In the genomic region with DNA sequence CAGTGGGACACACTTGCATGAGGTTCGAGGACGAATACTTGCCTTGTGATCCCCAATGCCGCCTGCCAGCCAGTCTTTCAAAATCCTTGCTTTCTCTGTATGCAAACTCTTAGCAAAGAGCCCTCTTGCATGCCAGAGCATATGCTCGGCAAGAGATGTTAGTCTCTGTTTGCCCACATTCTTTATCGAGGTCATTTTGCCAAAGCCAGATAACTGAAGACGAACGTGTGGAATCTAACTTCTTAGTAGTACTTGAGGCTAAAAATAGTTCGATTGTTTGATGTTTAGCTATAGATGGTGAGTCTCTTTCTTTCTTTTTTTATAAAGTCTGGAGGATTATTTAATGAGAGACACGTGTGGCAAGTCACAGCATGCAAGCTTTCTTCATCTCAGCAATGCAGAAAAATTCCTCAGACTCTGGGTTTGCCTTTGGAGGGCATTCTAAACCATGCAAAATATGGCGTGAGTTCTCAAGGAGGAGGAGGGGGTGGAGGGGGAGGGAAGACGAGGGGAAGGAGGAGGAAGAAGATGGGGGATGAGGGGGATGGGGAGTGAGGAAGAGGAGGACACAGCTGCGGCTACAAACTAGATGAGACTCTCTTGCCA, we compare ENCODE assay signal across 20 mouse cellular contexts.
DNase-seq lines count a peak whose midpoint lies in the region; ATAC-seq and TF ChIP-seq lines count a peak whose summit lies in the region.
"Had no signal": no experiment of that assay in that cellular context is flagged by ENCODE, and none has a peak within 500 bp of the region (broad histone marks: within the 10 kb centered on the region; RNA-seq: fewer than 3 reads in every experiment).

No protein-coding gene starts in this region.

- TF ChIP-seq POLR2A in thymus, adult 2 months (IDR thresholded peaks at IDR 0.05; ENCODE audit: control insufficient read depth, extremely low read depth, insufficient read depth, low read length, poor library complexity), result no peak
- TF ChIP-seq POLR2A in embryonic fibroblast, embryonic 13.5 days (IDR thresholded peaks at IDR 0.05; ENCODE audit: low read depth, low read length), result no peak

- no peak for TF ChIP-seq CTCF in thymus, adult 2 months (IDR thresholded peaks at IDR 0.05; ENCODE audit: borderline replicate concordance, control insufficient read depth, extremely low read depth, insufficient read depth, low read length, poor library complexity)
- no peak for TF ChIP-seq CTCF in embryonic fibroblast, embryonic 13.5 days (IDR thresholded peaks at IDR 0.05; ENCODE audit: borderline replicate concordance, insufficient read depth, low read length)
- no peak for TF ChIP-seq CTCF in lung, embryonic 14.5 days (IDR thresholded peaks at IDR 0.05; ENCODE audit: low read depth)

- ATAC-seq in lung, embryonic 14.5 days (ENCODE audit: insufficient read depth), result peak; percentile 48
- no peak for ATAC-seq in hindbrain, embryonic 16.5 days
- ATAC-seq: hindbrain, postnatal 0 days; intestine, postnatal 0 days; midbrain, embryonic 16.5 days had no signal

- peaks cover 68% of the 10 kb centered on the region for H3K4me1 ChIP-seq in thymus, adult 2 months (replicated peaks; ENCODE audit: control insufficient read depth, insufficient read depth, low read length)
- peaks cover 9% of the 10 kb centered on the region; the same call in 1 of the 2 replicates for H3K4me1 ChIP-seq in embryonic fibroblast, embryonic 13.5 days (ENCODE audit: control insufficient read depth, insufficient read depth, low read length)
- peaks cover 11% of the 10 kb centered on the region for H3K4me1 ChIP-seq in lung, embryonic 14.5 days (ENCODE audit: insufficient read depth)
- no peaks in the 10 kb centered on the region for H3K4me1 ChIP-seq in hindbrain, embryonic 16.5 days (ENCODE audit: control insufficient read depth, insufficient read depth, low read depth, low read length)

- no peaks in the 10 kb centered on the region for H3K9me3 ChIP-seq in lung, embryonic 14.5 days (ENCODE audit: low read depth, low read length)
- no peaks in the 10 kb centered on the region for H3K9me3 ChIP-seq in hindbrain, embryonic 16.5 days (ENCODE audit: control insufficient read depth, low read length)
- H3K9me3 ChIP-seq: limb, embryonic 15.5 days; liver, embryonic 15.5 days; megakaryocyte, embryonic 14.5 days had no signal

- WGBS in thymus, adult 2 months, result 58% methylated on average over 12 of the region's 12 CpGs
- WGBS in lung, embryonic 14.5 days, result 39% methylated on average over 12 of the region's 12 CpGs
- 73% methylated on average over 12 of the region's 12 CpGs for WGBS in hindbrain, embryonic 16.5 days

- no peaks in the 10 kb centered on the region for H3K27me3 ChIP-seq in thymus, adult 2 months (ENCODE audit: control insufficient read depth, insufficient read depth, low read length)
- no peaks in the 10 kb centered on the region for H3K27me3 ChIP-seq in lung, embryonic 14.5 days (ENCODE audit: insufficient read depth, low read length)
- H3K27me3 ChIP-seq in hindbrain, embryonic 16.5 days (replicated peaks; ENCODE audit: control insufficient read depth, insufficient read depth, low read length), result no peaks in the 10 kb centered on the region
- H3K27me3 ChIP-seq: liver, embryonic 15.5 days; megakaryocyte, embryonic 14.5 days had no signal

- no peak overlapping the region for H3K4me3 ChIP-seq in thymus, adult 2 months (ENCODE audit: control insufficient read depth, insufficient read depth, low read length)
- H3K4me3 ChIP-seq in embryonic fibroblast, embryonic 13.5 days (ENCODE audit: insufficient read depth, low read length), result no peak overlapping the region
- no peak overlapping the region for H3K4me3 ChIP-seq in lung, embryonic 14.5 days (ENCODE audit: low read depth, low read length)
- no peak overlapping the region for H3K4me3 ChIP-seq in hindbrain, embryonic 16.5 days (ENCODE audit: low read length)
- H3K4me3 ChIP-seq: limb, embryonic 15.5 days; liver, embryonic 15.5 days; megakaryocyte, embryonic 14.5 days had no signal

- H3K27ac ChIP-seq in thymus, adult 2 months (ENCODE audit: control insufficient read depth, insufficient read depth, low read length), result peak overlapping the region; percentile 67
- peak overlapping the region; percentile 63 for H3K27ac ChIP-seq in embryonic fibroblast, embryonic 13.5 days (ENCODE audit: insufficient read depth, low read length)
- H3K27ac ChIP-seq in lung, embryonic 14.5 days (ENCODE audit: low read depth), result peak overlapping the region; percentile 74
- no peak overlapping the region for H3K27ac ChIP-seq in hindbrain, embryonic 16.5 days (ENCODE audit: low read depth, low read length)
- H3K27ac ChIP-seq: hindbrain, postnatal 0 days; limb, embryonic 15.5 days; liver, embryonic 15.5 days had no signal

- DNase-seq in thymus, adult 2 months, result no peak
- DNase-seq in thymus, postnatal 0 days (ENCODE audit: low spot score), result no peak
- peak; percentile 59 for DNase-seq in lung, embryonic 14.5 days
- peak; percentile 17 to 44 for DNase-seq in lung, postnatal 4 days
- no peak for DNase-seq in frontal cortex, postnatal 36 days (ENCODE audit: low spot score in 2 of 2)
- DNase-seq in embryo, embryonic 9.5 days (ENCODE audit: extremely low spot score), result no peak
- DNase-seq: adrenal gland, postnatal 10 days; cerebellum, postnatal 14 days; embryo, embryonic 11 days; gastrocnemius, postnatal 10 days; heart, adult 18-20 months; heart, postnatal 4 days had no signal

- no peak overlapping the region for H3K4me2 ChIP-seq in lung, embryonic 14.5 days
- no peak overlapping the region for H3K4me2 ChIP-seq in hindbrain, embryonic 16.5 days (ENCODE audit: low read length)
- H3K4me2 ChIP-seq: limb, embryonic 15.5 days; liver, embryonic 15.5 days had no signal

- H3K9ac ChIP-seq in lung, embryonic 14.5 days, result no peak overlapping the region
- no peak overlapping the region for H3K9ac ChIP-seq in hindbrain, embryonic 16.5 days (ENCODE audit: low read depth, low read length)
- H3K9ac ChIP-seq: limb, embryonic 15.5 days; liver, embryonic 15.5 days had no signal

- H3K36me3 ChIP-seq in thymus, adult 2 months (ENCODE audit: control insufficient read depth, insufficient read depth, low read length), result no peaks in the 10 kb centered on the region
- no peaks in the 10 kb centered on the region for H3K36me3 ChIP-seq in lung, embryonic 14.5 days (ENCODE audit: insufficient read depth)
- H3K36me3 ChIP-seq in hindbrain, embryonic 16.5 days (ENCODE audit: control insufficient read depth, insufficient read depth, low read length), result no peaks in the 10 kb centered on the region
- H3K36me3 ChIP-seq: limb, embryonic 15.5 days; liver, embryonic 15.5 days had no signal

Comparison
In these comparisons a context has a peak if more than half of its experiments do, and no peak if none do; other contexts are left out.
1. DNase-seq: peak in lung, embryonic 14.5 days (single experiment) and lung, postnatal 4 days (2 of 2); none in thymus, adult 2 months (single experiment), thymus, postnatal 0 days (single experiment), frontal cortex, postnatal 36 days (0 of 2) and embryo, embryonic 9.5 days (single experiment).